Mouse (Mus musculus) lung, postnatal 0 days (tissue): ENCODE measurements at regions not wholly inside any gene's neighbourhood (a gene's known extent, or its start where the extent isn't known, plus 50 kb on each side); places are given as distances from the start of the nearest gene placed in this dataset.

Experiments
- CTCF ChIP-seq: IDR thresholded peaks from 2 replicates; pipeline ENCODE4 v1.5.1; 2016; ENCODE audit warnings: antibody characterized with exemption, mild to moderate bottlenecking
- EP300 ChIP-seq: IDR thresholded peaks from 2 replicates; pipeline ENCODE4 v1.6.1; 2016; ENCODE audit warnings: antibody characterized with exemption, mild to moderate bottlenecking, control low read depth

GRCm38 (mm10) chr19:49931202-49931601, 747.2 kb downstream of the Sorcs1 start:
- TF ChIP-seq CTCF (no peak), EP300 (no peak)
